Mouse (Mus musculus) left cerebral cortex, adult 18-20 months (tissue): ENCODE measurements around the gene Trove2. TPM values are rescaled to one million over a fixed set of nuclear protein-coding genes. Genes with fewer than 3 reads are reported as not detected.
"Not testable (repeated sequence)": the region's sequence is repeated elsewhere in the genome, so short reads cannot be mapped to it uniquely, and the experiment has no call there.

Experiments
- DNase-seq, 2 experiments: peaks; one replicate each; pipeline ENCODE4 v3.0.0; 2021 to 2022; ENCODE audit warnings: low spot score in 2 of 2, mixed read lengths in 1 of 2
- total RNA-seq, 2 experiments: library from RNA; stranded (reverse); gene quantifications; 2 replicates each; pipeline ENCODE4 v1.2.3; 2021

The Trove2 gene
- total RNA-seq, 2 experiments from 2014 or later: 30.6 to 32.0 TPM

GRCm38 (mm10) chr1:143739361-143740350 is 37.2 kb downstream of the Trove2 start:
- DNase-seq: peak; percentile 90 to 92

- DNase-seq: no peak
Measured at GRCm38 (mm10) chr1:143738811-143739210, 38.1 kb downstream of the Trove2 start.

- DNase-seq: no peak
Measured at GRCm38 (mm10) chr1:143733914-143734410, 42.9 kb downstream of the Trove2 start.

GRCm38 (mm10) chr1:143731691-143732090 is 45.2 kb downstream of the Trove2 start:
- DNase-seq: no peak

- DNase-seq: no peak
Measured at GRCm38 (mm10) chr1:143730899-143731298, 46.0 kb downstream of the Trove2 start.

- no peak for DNase-seq
Measured at GRCm38 (mm10) chr1:143727701-143728445, 49.0 kb downstream of the Trove2 start.

GRCm38 (mm10) chr1:143724456-143725064 is 52.3 kb downstream of the Trove2 start:
- no peak for DNase-seq

GRCm38 (mm10) chr1:143716038-143716437 is 60.8 kb downstream of the Trove2 start, which contains the start of gene Glrx2:
TSS of gene Glrx2 (plus strand) at chr1:143716338.
- DNase-seq: not testable (repeated sequence)

GRCm38 (mm10) chr1:143710627-143710976 is 66.3 kb downstream of the Trove2 start:
- DNase-seq: no peak

- DNase-seq: no peak
Measured at GRCm38 (mm10) chr1:143709966-143710626, 66.8 kb downstream of the Trove2 start.

- no peak for DNase-seq
Measured at GRCm38 (mm10) chr1:143708361-143708760, 68.5 kb downstream of the Trove2 start.

GRCm38 (mm10) chr1:143707006-143707405 is 69.9 kb downstream of the Trove2 start:
- DNase-seq: no peak

- peak; percentile 84 to 93 for DNase-seq
Measured at GRCm38 (mm10) chr1:143702741-143703262, 74.1 kb downstream of the Trove2 start, which contains the start of gene Cdc73. TSS of gene Cdc73 (minus strand) at chr1:143702893.

GRCm38 (mm10) chr1:143702141-143702740 is 74.6 kb downstream of the Trove2 start:
- DNase-seq: peak in 1 of 2 experiments; percentile 33

GRCm38 (mm10) chr1:143701736-143702135 is 75.1 kb downstream of the Trove2 start:
- DNase-seq: no peak

Other genes starting within 250 kb of the Trove2 start
- 10 to 100 TPM; 14.7 to 16.5 TPM for gene B3galt2, start 136.4 kb downstream of the Trove2 start, total RNA-seq
- gene Cdc73, start 74.2 kb downstream of the Trove2 start, total RNA-seq: 10 to 100 TPM; 68.1 to 76.1 TPM
- 100 to 1,000 TPM; 114 to 117 TPM for gene Glrx2, start 60.7 kb downstream of the Trove2 start, total RNA-seq
- 10 to 100 TPM; 40.7 to 43.4 TPM for gene Uchl5, start 204 bp upstream of the Trove2 start, total RNA-seq
- 10 to 100 TPM; 79.8 to 88.8 TPM for gene Rgs2, start 227.1 kb upstream of the Trove2 start, total RNA-seq